Mouse (Mus musculus) myocyte (in vitro differentiated cells): ENCODE measurements around the gene Hells. TPM values are rescaled to one million over a fixed set of nuclear protein-coding genes. Genes with fewer than 3 reads are reported as not detected.

Experiments
- H3K27me3 ChIP-seq: one replicate; pipeline ENCODE4 v1.6.1; 2011; ENCODE audit not compliant: control insufficient read depth, insufficient read depth, insufficient read length
- H3K36me3 ChIP-seq: one replicate; pipeline ENCODE4 v1.6.1; 2011; ENCODE audit not compliant: control insufficient read depth, insufficient read depth
- H3K4me2 ChIP-seq: one replicate; pipeline ENCODE4 v1.6.1; 2011; ENCODE audit warnings: low read depth, control low read depth
- H3K4me3 ChIP-seq: one replicate; pipeline ENCODE4 v1.5.1; 2011; ENCODE audit warnings: mild to moderate bottlenecking, control low read depth, moderate library complexity
- H3K79me2 ChIP-seq: one replicate; pipeline ENCODE4 v1.6.1; 2011; ENCODE audit not compliant: control insufficient read depth, insufficient read depth
- H3ac ChIP-seq: one replicate; pipeline ENCODE4 v1.6.1; 2011; ENCODE audit not compliant: control insufficient read depth, insufficient read length
- CEBPB ChIP-seq: IDR thresholded peaks from 2 replicates; pipeline ENCODE4 v1.6.1; 2011; ENCODE audit warnings: mild to moderate bottlenecking, moderate library complexity; ENCODE audit not compliant: poor library complexity, insufficient read depth, severe bottlenecking
- E2F4 ChIP-seq: IDR thresholded peaks from one replicate; pipeline ENCODE4 v1.6.1; 2011; ENCODE audit warnings: mild to moderate bottlenecking, control low read depth, moderate library complexity; ENCODE audit not compliant: insufficient read depth
- MAX ChIP-seq: IDR thresholded peaks from one replicate; pipeline ENCODE4 v1.6.1; 2011; ENCODE audit warnings: low read depth, mild to moderate bottlenecking, control low read depth
- MYOD1 ChIP-seq, 3 experiments: IDR thresholded peaks; one replicate each; pipeline ENCODE4 v1.6.1; 2011; ENCODE audit warnings: control low read depth in 2 of 3, low read depth in 2 of 3, mild to moderate bottlenecking in 2 of 3, moderate library complexity in 1 of 3; ENCODE audit not compliant: insufficient read length in 2 of 3, control insufficient read depth in 1 of 3
- MYOG ChIP-seq, 3 experiments: IDR thresholded peaks; one replicate each; pipeline ENCODE4 v1.6.1; 2011; ENCODE audit warnings: control low read depth in 2 of 3, low read depth in 2 of 3, mild to moderate bottlenecking in 2 of 3; ENCODE audit not compliant: insufficient read length in 2 of 3, control insufficient read depth in 1 of 3, insufficient read depth in 1 of 3
- POLR2A ChIP-seq: IDR thresholded peaks from one replicate; pipeline ENCODE4 v1.6.1; 2011; ENCODE audit warnings: low read depth, mild to moderate bottlenecking, control low read depth, moderate library complexity; ENCODE audit not compliant: insufficient read length
- POLR2AphosphoS2 ChIP-seq: IDR thresholded peaks from one replicate; pipeline ENCODE4 v1.6.1; 2011; ENCODE audit warnings: low read depth, control low read depth; ENCODE audit not compliant: insufficient read length
- REST ChIP-seq: IDR thresholded peaks from one replicate; pipeline ENCODE4 v1.6.1; 2011; ENCODE audit warnings: mild to moderate bottlenecking, control low read depth, moderate library complexity; ENCODE audit not compliant: insufficient read depth, insufficient read length
- SRF ChIP-seq: IDR thresholded peaks from one replicate; pipeline ENCODE4 v1.6.1; 2011; ENCODE audit warnings: low read depth; ENCODE audit not compliant: control insufficient read depth, insufficient read length
- TCF12 ChIP-seq: IDR thresholded peaks from one replicate; pipeline ENCODE4 v1.6.1; 2011; ENCODE audit warnings: mild to moderate bottlenecking, control low read depth; ENCODE audit not compliant: poor library complexity, insufficient read depth, severe bottlenecking
- TCF3 ChIP-seq: IDR thresholded peaks from one replicate; pipeline ENCODE4 v1.6.1; 2011; ENCODE audit warnings: low read depth, control low read depth; ENCODE audit not compliant: insufficient read length
- USF1 ChIP-seq: IDR thresholded peaks from one replicate; pipeline ENCODE4 v1.6.1; 2011; ENCODE audit warnings: low read depth, mild to moderate bottlenecking, control low read depth, moderate library complexity
- polyA plus RNA-seq: library from polyadenylated mRNA; unstranded; fragments of >200 nt; fragmentation: generic; extraction: Trizol; gene quantifications from one replicate; pipeline ENCODE4 v1.2.1, GENCODE M21; 2012; ENCODE audit warnings: missing spikeins

The Hells gene
- polyA plus RNA-seq, 1 experiment, result 1.7 TPM

- no peak overlapping the region for H3K4me3 ChIP-seq
- H3K36me3 ChIP-seq, result peaks cover 15% of the 10 kb centered on the region
- no peak for TF ChIP-seq TCF3
- no peak for TF ChIP-seq SRF
- no peak for TF ChIP-seq MYOD1 (IDR thresholded peaks at IDR 0.05; ENCODE audit: control insufficient read depth in 1 of 3, insufficient read length in 2 of 3, low read depth in 2 of 3)
- TF ChIP-seq TCF12, result no peak
- TF ChIP-seq MAX, result no peak
- no peak for TF ChIP-seq MYOG (IDR thresholded peaks at IDR 0.05; ENCODE audit: control insufficient read depth in 1 of 3, insufficient read depth in 1 of 3, insufficient read length in 2 of 3, low read depth in 2 of 3)
- TF ChIP-seq POLR2AphosphoS2, result no peak
- no peak for TF ChIP-seq POLR2A
- TF ChIP-seq USF1, result no peak
- TF ChIP-seq REST, result no peak
- no peak for TF ChIP-seq E2F4
- no peak for TF ChIP-seq CEBPB
- H3K79me2 ChIP-seq, result no peaks in the 10 kb centered on the region
- no peak overlapping the region for H3ac ChIP-seq
- H3K27me3 ChIP-seq, result no peaks in the 10 kb centered on the region
- no peak overlapping the region for H3K4me2 ChIP-seq
Observed at GRCm38 (mm10) chr19:38944590-38945307, 14.0 kb downstream of the Hells start.

DNA sequence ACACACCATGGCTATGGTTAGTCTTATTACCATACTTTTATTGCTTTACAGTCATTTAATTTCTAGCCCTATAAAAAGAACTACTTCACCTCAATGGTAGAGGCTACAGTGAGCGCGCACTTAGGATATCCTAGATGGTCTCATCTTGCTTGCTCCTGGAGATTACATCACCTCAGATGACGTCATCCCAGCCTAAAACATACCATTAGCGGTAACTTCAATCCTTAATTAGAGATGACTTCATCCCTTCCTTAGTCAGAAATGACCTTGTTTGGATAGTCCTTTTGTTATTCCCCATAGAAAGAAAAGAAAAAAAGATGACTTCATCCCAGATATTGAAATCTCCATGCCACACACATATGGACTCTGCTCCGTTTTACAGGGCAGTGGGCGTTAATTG, 40.0 kb downstream of the Hells start:
- TF ChIP-seq CEBPB, result 0 out of 2 replicates have a peak, but pooled peaks have one; percentile 2
- TF ChIP-seq SRF, result no peak
- no peak for TF ChIP-seq TCF3
- Histone ChIP-seq H3K27me3 (no peaks in the 10 kb centered on the region), H3K36me3 (peaks cover 3% of the 10 kb centered on the region), H3ac (no peak overlapping the region), H3K4me3 (no peak overlapping the region), H3K79me2 (no peaks in the 10 kb centered on the region), H3K4me2 (no peak overlapping the region)

- Histone ChIP-seq H3K79me2 (no peaks in the 10 kb centered on the region), H3ac (no peak overlapping the region), H3K4me3 (no peak overlapping the region), H3K27me3 (no peaks in the 10 kb centered on the region), H3K36me3 (peaks cover 3% of the 10 kb centered on the region), H3K4me2 (no peak overlapping the region)
- TF ChIP-seq TCF12 (no peak), E2F4 (no peak), MYOD1 (IDR thresholded peaks at IDR 0.05; ENCODE audit: control insufficient read depth in 1 of 3, insufficient read length in 2 of 3, low read depth in 2 of 3) (no peak), POLR2AphosphoS2 (no peak), MAX (no peak), SRF (no peak), POLR2A (no peak), MYOG (IDR thresholded peaks at IDR 0.05; ENCODE audit: control insufficient read depth in 1 of 3, insufficient read depth in 1 of 3, insufficient read length in 2 of 3, low read depth in 2 of 3) (no peak), TCF3 (no peak), USF1 (no peak), REST (no peak), CEBPB (no peak)
Observed at GRCm38 (mm10) chr19:38972581-38972980, 41.9 kb downstream of the Hells start.

GRCm38 (mm10) chr19:38973666-38974065, 43.0 kb downstream of the Hells start:
- Histone ChIP-seq H3K4me3 (no peak overlapping the region), H3ac (no peak overlapping the region), H3K36me3 (peaks cover 2% of the 10 kb centered on the region), H3K27me3 (no peaks in the 10 kb centered on the region), H3K79me2 (no peaks in the 10 kb centered on the region), H3K4me2 (peak overlapping the region; percentile 25)
- no peak for TF ChIP-seq MYOG (IDR thresholded peaks at IDR 0.05; ENCODE audit: control insufficient read depth in 1 of 3, insufficient read depth in 1 of 3, insufficient read length in 2 of 3, low read depth in 2 of 3)

GRCm38 (mm10) chr19:38976269-38976668, 45.6 kb downstream of the Hells start:
- no peak for TF ChIP-seq USF1
- TF ChIP-seq MAX, result no peak
- TF ChIP-seq SRF, result no peak
- TF ChIP-seq POLR2AphosphoS2, result no peak
- no peak for TF ChIP-seq MYOD1 (IDR thresholded peaks at IDR 0.05; ENCODE audit: control insufficient read depth in 1 of 3, insufficient read length in 2 of 3, low read depth in 2 of 3)
- TF ChIP-seq CEBPB, result no peak
- no peak for TF ChIP-seq TCF3
- TF ChIP-seq TCF12, result no peak
- no peak for TF ChIP-seq MYOG (IDR thresholded peaks at IDR 0.05; ENCODE audit: control insufficient read depth in 1 of 3, insufficient read depth in 1 of 3, insufficient read length in 2 of 3, low read depth in 2 of 3)
- no peak for TF ChIP-seq POLR2A
- no peak for TF ChIP-seq E2F4
- no peak for TF ChIP-seq REST
- Histone ChIP-seq H3K36me3 (no peaks in the 10 kb centered on the region), H3K4me2 (no peak overlapping the region), H3K79me2 (no peaks in the 10 kb centered on the region), H3ac (no peak overlapping the region), H3K27me3 (no peaks in the 10 kb centered on the region), H3K4me3 (no peak overlapping the region)
